Mouse (Mus musculus): ENCODE data around the gene Gm13090. TPM values are rescaled to one million over a fixed set of nuclear protein-coding genes. Genes with fewer than 3 reads are reported as not detected.

Gm13090 gene
- not detected for total RNA-seq (2023)

DNA sequence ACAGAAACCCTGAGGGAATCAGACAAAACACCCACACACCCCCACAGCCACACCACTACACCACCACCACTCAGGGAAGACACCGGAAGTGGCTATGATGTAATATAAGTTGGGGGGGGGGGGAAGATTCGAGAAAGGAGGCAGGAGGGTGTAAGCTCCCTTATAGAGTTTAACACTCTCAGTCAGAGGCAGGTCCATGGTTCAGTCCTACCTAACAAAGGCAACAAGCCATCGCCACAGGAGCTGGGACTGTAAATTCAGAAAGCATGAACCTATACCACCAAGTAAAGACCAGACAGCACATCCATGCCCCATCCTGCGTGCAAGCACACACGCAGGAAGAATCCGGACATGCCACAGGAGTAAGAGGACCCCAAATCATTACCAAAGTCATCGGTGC, at the start of gene Gm13090:
TSS of gene Gm13090 (plus strand) at position 301 of the 400 bp plus-strand sequence.

DNA sequence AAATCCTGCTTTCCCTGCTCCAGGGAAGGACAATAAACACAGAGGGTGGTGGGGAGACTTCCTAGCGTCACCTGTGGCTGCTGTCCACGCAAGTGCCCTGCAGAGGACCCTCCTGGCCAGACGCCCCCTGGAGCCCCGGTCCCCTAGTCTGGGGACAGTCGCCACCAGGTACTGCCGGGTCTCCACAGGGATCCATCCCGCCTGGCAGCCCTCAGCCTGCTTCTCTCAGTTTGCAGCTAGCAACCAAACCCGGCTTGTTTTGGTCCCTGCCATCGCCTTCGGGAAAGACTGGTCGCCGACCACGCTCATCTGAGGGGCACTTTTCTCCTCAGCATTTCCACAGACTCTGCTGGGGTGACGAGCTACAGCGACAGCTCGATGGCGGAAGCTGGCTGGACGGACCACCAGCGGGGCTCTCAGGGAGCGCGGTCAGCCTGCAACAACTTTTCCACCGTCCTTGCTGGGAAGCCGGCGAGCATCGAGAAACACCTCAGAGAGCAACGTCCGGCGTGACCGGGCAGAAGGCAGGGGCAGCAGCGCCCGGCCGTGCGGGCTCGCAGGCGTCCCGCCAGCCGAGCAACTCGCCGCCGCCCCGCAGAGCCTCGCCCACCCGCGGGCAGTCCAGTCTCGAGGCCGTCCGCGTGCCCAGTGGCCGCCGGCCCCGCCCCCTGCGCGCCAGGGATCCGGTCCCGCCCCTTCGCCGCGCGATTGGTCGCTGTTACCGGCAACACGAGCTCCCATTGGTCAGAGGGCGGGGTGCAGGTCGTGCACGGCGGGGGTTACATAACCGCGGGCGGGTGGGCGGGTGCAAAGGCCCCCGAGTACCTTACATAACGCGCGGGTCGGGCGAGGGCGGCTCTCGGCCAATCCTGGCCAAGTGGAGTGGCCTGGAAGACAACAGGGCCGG, 45.1 kb upstream of the Gm13090 start, which contains the start of gene Per3:
TSS of gene Per3 (minus strand) at position 629 of the 907 bp plus-strand sequence.

DNA sequence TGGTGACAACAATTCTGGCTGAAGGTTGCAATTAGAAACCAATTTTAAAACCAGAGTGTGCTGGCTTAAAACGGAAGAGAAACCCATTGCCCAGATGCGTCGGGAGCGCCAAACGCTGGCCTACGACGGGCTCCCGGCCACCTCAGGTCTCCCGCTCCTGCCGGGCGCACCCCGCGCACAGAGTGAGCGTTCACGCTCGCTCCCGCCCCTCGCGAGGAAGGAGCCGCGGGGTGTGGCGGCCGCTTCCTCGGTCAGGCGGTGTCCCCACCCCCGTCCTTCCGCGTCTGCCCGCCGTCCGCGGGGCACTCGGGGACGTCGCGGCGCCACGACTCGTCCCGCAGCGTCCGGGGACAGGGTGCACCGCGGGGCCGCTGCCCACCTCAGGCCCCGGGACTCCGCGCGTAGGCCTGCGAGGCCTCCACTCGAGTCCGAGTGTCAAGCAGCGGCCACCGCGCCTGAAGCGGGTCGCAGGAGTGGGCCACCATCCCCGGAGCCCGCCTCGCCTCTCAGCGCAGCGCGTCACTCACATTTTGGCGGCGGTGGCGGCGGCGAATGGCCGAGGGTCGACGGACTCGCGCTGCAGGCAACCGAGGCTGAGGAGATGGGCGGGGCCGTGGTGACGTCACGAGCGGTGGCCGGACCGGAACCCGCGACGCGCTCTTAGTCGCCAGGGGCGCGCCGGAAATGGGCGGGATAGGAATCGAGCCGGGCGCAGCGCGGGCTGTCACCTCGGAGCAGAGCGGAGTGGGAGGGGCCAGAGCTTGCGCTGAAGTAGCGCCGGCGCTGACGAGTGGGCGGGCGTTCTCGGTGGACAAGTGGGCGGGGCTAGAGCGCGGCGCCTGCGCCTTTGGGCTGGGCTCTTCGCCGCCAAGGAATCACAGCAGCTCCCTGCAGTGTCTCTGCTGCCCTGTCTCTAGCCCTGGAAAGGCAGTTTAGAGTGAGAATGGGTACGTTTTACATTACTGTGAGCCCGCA, 31.7 kb upstream of the Gm13090 start, which contains the start of gene Vamp3:
TSS of gene Vamp3 (minus strand) at position 617 of the 975 bp plus-strand sequence.

Other genes with a start within 250 kb of the Gm13090 start
- 33.5 TPM for gene Errfi1, start 235.7 kb upstream of the Gm13090 start, total RNA-seq (2023)
- gene Park7, start 175.1 kb upstream of the Gm13090 start, total RNA-seq (2023), result 152 TPM
- gene Tnfrsf9, start 175.0 kb upstream of the Gm13090 start, total RNA-seq (2023), result 6.5 TPM
- not detected for gene Uts2, start 92.5 kb upstream of the Gm13090 start, total RNA-seq (2023)
- 1.4 TPM for gene Per3, start 44.9 kb upstream of the Gm13090 start, total RNA-seq (2023)
- gene Vamp3, start 31.6 kb upstream of the Gm13090 start, total RNA-seq (2023), result 83.5 TPM

Data from CD4-positive naive resting alpha-beta T cell, adult 57 days (primary cell).